Mouse (Mus musculus) neural tube, embryonic 13.5 days (tissue): ENCODE measurements around the gene Osbpl11. TPM values are rescaled to one million over a fixed set of nuclear protein-coding genes. Genes with fewer than 3 reads are reported as not detected.
"Not testable (repeated sequence)": the region's sequence is repeated elsewhere in the genome, so short reads cannot be mapped to it uniquely, and the experiment has no call there.

Source experiments
- ATAC-seq: fragments of 200-750 bp; cut with Nextera tagmentation; 2 replicates; pipeline ENCODE4 v1.8.0; 2017; ENCODE audit warnings: low read depth, mild to moderate bottlenecking, moderate TSS enrichment, moderate library complexity
- H3K27ac ChIP-seq: fragments of 300-500 bp; sonication (generic); replicated peaks from 2 replicates; pipeline ENCODE4 v1.5.1; 2015; ENCODE audit warnings: moderate library complexity, mild to moderate bottlenecking, inconsistent platforms
- H3K27me3 ChIP-seq: fragments of 300-500 bp; sonication (generic); 2 replicates; pipeline ENCODE4 v1.6.1; 2015; ENCODE audit warnings: mild to moderate bottlenecking, inconsistent platforms
- H3K36me3 ChIP-seq: fragments of 300-500 bp; sonication (generic); 2 replicates; pipeline ENCODE4 v1.6.1; 2015; ENCODE audit warnings: mild to moderate bottlenecking, inconsistent platforms
- H3K4me1 ChIP-seq: fragments of 300-500 bp; sonication (generic); replicated peaks from 2 replicates; pipeline ENCODE4 v1.6.1; 2015; ENCODE audit warnings: inconsistent platforms
- H3K4me2 ChIP-seq: fragments of 300-500 bp; sonication (generic); 2 replicates; pipeline ENCODE4 v1.6.1; 2015; ENCODE audit warnings: inconsistent platforms, mild to moderate bottlenecking, moderate library complexity
- H3K4me3 ChIP-seq: fragments of 300-500 bp; sonication (generic); 2 replicates; pipeline ENCODE4 v1.5.1; 2015; ENCODE audit warnings: mild to moderate bottlenecking, inconsistent platforms
- H3K9ac ChIP-seq: fragments of 300-500 bp; sonication (generic); 2 replicates; pipeline ENCODE4 v1.6.1; 2015; ENCODE audit warnings: moderate library complexity, mild to moderate bottlenecking, inconsistent platforms
- H3K9me3 ChIP-seq: fragments of 300-500 bp; sonication (generic); 2 replicates; pipeline ENCODE4 v1.6.1; 2016; ENCODE audit warnings: inconsistent platforms
- WGBS: fragments of 180-500 bp; shearing (Covaris S2); methylation state at CpG from one replicate; pipeline ENCODE4 v1.1.7; 2015; 5-methylcytosine and 5-hydroxymethylcytosine counted together
- polyA plus RNA-seq: library from polyadenylated mRNA; unstranded; fragments of >200 nt; fragmentation: Nextera tagmentation; extraction: Ambion mirVana; gene quantifications from 2 replicates; pipeline ENCODE4 v1.2.1, GENCODE M21; 2015

The Osbpl11 gene
- 18.5 and 19.3 TPM in 2 replicates for polyA plus RNA-seq

DNA sequence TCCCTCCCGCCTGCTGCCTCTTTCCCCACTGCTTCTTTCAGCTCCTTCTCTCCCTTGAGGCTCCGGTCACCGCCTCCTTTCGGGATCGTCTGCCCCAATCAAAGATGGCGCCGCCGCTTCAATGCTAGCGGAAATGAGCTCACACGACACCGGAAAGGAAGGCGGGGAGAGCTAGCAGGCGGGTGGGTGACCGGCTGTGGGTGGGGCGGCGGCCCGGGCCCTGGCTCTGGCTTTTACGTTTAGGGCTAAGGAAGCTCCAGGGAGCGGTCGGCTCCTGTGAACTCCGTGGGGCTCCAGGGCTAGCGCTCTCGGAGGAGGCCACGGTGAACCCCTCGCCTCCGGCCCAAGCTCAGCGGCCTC lies at the start of gene Osbpl11:
Gene Osbpl11 (plus strand): TSS at position 171 of the 360 bp plus-strand sequence.
- H3K27ac ChIP-seq: peak within 1 kb of the TSS; percentile 94
- no peaks in the 10 kb centered on the region for H3K9me3 ChIP-seq
- peak within 1 kb of the TSS; percentile 97 for H3K4me3 ChIP-seq
- H3K4me2 ChIP-seq: peak within 1 kb of the TSS; percentile 96
- no peaks in the 10 kb centered on the region for H3K36me3 ChIP-seq
- no peaks in the 10 kb centered on the region for H3K27me3 ChIP-seq
- WGBS: 0% methylated on average over 25 of the region's 27 CpGs
- ATAC-seq: peak; percentile 95
- H3K4me1 ChIP-seq: peaks cover 38% of the 10 kb centered on the region
- peak within 1 kb of the TSS; percentile 96 for H3K9ac ChIP-seq

DNA sequence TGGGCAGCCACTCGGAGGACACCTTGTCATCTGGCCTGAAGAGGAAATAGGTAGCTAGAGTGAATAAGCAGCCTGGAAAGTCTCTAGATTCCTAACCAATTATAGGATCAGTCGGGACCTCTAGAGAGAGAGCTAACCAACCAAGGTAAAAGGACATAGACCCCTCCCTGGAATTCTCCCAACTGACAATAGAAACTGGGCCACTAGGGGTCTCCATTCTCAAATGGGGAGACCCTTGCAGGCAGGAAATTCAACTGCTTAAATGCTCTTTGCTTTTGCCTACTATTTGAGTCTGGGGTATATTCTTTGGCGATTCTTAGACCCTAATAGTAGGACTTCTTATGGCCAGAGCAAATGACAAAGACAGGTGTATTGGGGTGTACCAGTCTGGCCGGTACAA lies 49.7 kb upstream of the Osbpl11 start:
- Histone ChIP-seq H3K36me3 (no peaks in the 10 kb centered on the region), H3K4me2 (no peak overlapping the region), H3K27ac (no peak overlapping the region), H3K9ac (no peak overlapping the region), H3K4me1 (no peaks in the 10 kb centered on the region), H3K9me3 (no peaks in the 10 kb centered on the region), H3K4me3 (no peak overlapping the region), H3K27me3 (no peaks in the 10 kb centered on the region)
- WGBS: 71% methylated on average over 4 of the region's 4 CpGs
- ATAC-seq: no peak

DNA sequence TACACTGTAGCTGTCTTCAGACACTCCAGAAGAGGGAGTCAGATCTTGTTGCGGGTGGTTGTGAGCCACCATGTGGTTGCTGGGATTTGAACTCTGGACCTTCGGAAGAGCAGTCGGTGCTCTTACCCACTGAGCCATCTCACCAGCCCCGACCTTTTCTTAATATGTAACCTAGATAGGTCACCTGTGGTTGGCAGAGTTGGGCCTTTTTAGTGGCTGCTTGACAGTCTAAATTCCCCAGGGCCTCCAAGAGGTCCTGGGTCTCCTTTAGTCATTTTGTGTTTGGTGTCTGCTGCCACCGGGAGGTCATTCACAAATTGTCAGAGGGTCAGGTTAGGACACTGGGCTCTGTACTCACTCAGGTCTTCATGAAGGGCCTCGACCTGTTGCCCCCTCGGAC lies 45.8 kb upstream of the Osbpl11 start:
- not testable (repeated sequence) for H3K27me3 ChIP-seq, H3K4me1 ChIP-seq, H3K9ac ChIP-seq, ATAC-seq, H3K4me3 ChIP-seq, H3K36me3 ChIP-seq, H3K27ac ChIP-seq, H3K9me3 ChIP-seq, H3K4me2 ChIP-seq
- WGBS: 82% methylated on average over 7 of the region's 7 CpGs

DNA sequence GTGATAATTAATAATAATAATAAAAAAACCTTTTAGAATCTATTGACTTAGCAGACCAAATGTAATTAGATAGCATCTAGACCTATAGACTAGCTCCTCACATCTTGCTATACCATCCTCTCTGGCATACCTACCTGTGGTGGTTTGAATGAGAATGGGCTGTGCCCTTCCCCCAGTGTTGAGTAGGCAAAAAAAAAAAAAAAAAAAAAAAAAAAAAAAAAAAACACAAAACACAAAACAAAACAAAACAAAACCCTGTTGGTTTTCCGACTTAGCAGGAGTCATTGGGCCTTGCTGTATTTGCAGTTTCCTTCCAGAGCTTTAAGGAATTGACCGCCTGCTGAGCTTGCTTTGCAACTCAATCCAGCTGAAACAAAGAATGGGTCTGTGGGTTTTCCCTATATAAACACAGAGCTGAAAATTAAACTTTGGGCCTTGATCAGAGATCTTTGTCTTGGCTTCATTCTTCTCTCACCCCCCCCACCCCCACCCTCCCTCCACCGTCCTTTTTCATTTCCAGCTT lies 43.1 kb upstream of the Osbpl11 start:
- Histone ChIP-seq H3K4me2 (no peak overlapping the region), H3K4me1 (no peaks in the 10 kb centered on the region), H3K9ac (no peak overlapping the region), H3K36me3 (no peaks in the 10 kb centered on the region), H3K27me3 (no peaks in the 10 kb centered on the region), H3K4me3 (no peak overlapping the region), H3K9me3 (no peaks in the 10 kb centered on the region), H3K27ac (no peak overlapping the region)
- ATAC-seq: no peak
- 38% methylated on average over 3 of the region's 3 CpGs for WGBS

DNA sequence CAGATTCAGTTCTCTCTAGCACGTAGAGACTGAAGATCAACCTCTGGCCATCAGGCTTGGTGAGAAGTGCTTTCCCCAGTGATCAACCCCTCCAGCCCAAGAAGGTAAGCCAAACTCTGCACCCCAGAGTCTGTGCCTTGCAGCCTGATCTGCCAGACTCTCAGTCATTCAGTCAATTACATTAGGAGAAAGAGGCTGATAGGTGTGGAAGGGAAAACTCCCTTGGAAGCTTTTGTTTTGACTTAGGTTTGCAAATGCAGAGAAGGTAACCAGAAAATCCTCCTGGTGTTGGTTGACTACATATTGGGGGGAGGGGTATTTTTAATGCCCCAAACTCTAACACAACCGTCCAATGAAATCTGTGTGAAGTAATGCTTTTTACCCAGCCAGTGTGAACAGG lies 41.4 kb upstream of the Osbpl11 start:
- Histone ChIP-seq H3K4me2 (no peak overlapping the region), H3K9me3 (no peaks in the 10 kb centered on the region), H3K9ac (no peak overlapping the region), H3K36me3 (no peaks in the 10 kb centered on the region), H3K27ac (no peak overlapping the region), H3K27me3 (no peaks in the 10 kb centered on the region), H3K4me1 (no peaks in the 10 kb centered on the region), H3K4me3 (no peak overlapping the region)
- 76% methylated on average over 2 of the region's 2 CpGs for WGBS
- no peak for ATAC-seq

DNA sequence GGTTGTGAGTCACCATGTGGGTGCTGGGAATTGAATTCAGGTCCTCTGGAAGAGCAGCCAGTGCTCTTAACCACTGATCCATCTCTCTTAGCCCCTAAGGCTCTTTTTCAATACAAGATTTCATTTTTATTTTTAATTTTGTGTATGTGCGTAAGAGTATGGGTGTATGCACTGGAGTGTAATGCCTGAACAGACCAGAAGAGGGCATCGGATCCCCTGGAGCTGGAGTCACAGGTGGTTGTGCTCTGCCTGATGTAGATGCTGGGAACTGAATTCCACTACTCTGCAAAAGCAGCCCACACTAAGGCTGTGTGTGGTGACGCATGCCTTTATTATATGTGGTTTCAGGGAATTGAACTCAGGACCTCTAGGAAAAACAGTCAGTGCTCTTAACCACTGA lies 38.7 kb upstream of the Osbpl11 start:
- no peaks in the 10 kb centered on the region for H3K4me1 ChIP-seq
- no peaks in the 10 kb centered on the region for H3K36me3 ChIP-seq
- 96% methylated on average over 3 of the region's 3 CpGs for WGBS
- no peaks in the 10 kb centered on the region for H3K27me3 ChIP-seq
- H3K9me3 ChIP-seq: no peaks in the 10 kb centered on the region
- H3K4me3 ChIP-seq: no peak overlapping the region
- ATAC-seq: no peak
- no peak overlapping the region for H3K4me2 ChIP-seq
- H3K9ac ChIP-seq: no peak overlapping the region
- H3K27ac ChIP-seq: no peak overlapping the region

DNA sequence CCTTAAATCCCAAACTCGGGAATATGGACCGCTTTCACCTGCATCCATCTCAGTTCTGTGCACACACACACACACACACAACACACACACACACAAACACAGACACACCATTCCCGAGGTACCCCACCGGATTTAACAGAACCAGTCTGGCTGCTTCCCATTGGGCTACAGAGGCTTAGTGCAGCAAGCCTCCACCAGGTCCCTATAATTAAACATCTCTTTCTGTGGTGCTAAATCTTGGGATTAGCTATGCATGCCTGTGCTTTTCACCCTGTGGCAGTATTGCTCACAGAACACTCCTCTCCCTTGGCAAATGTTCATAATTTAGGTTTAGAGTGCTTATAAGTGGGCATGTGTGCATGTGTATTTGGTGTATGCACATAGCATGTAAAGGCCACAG lies 36.7 kb upstream of the Osbpl11 start:
- Histone ChIP-seq H3K4me2 (no peak overlapping the region), H3K9ac (no peak overlapping the region), H3K27ac (no peak overlapping the region), H3K27me3 (no peaks in the 10 kb centered on the region), H3K4me3 (no peak overlapping the region), H3K4me1 (no peaks in the 10 kb centered on the region), H3K9me3 (no peaks in the 10 kb centered on the region), H3K36me3 (no peaks in the 10 kb centered on the region)
- 90% methylated on average over 4 of the region's 4 CpGs for WGBS
- no peak for ATAC-seq

DNA sequence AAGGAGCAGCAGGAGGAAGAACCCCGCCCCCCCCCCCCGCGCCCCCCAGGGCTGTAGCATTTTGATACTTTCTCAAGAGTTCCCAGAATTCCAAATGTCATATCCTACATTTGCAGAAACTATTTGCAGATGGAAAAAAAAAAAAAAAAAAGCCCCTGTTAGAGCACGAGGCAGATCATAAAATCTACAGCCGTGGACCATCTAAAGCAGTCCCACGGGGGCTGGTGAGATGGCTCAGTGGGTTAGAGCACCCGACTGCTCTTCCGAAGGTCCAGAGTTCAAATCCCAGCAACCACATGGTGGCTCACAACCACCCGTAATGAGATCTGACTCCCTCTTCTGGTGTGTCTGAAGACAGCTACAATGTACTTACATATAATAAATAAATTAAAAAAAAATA lies 34.0 kb upstream of the Osbpl11 start:
- not testable (repeated sequence) for H3K4me3 ChIP-seq, H3K9ac ChIP-seq, H3K36me3 ChIP-seq, H3K27ac ChIP-seq, ATAC-seq, H3K9me3 ChIP-seq, H3K27me3 ChIP-seq, H3K4me2 ChIP-seq, H3K4me1 ChIP-seq
- 81% methylated on average over 9 of the region's 9 CpGs for WGBS

DNA sequence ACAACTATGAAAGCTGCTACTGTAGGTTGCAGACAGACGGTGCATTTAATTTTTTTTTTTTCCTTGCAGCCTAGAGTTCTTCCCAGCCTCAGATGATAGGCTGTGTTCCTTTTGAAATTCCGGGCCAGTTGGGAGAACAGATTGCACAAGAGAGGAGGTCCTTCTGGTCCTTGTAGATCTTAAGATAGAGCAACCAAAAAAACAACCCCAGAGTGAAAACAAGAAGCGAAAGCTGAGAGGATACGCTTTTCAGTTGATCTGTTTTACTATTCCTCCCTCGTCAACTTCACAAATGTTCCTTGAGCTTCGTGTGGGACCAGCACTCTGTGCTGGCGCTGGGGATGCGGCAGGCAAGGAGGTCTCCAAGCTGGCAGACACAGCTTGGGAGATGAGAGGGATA lies 33.3 kb upstream of the Osbpl11 start:
- no peak overlapping the region for H3K4me3 ChIP-seq
- no peaks in the 10 kb centered on the region for H3K9me3 ChIP-seq
- 77% methylated on average over 8 of the region's 8 CpGs for WGBS
- no peak overlapping the region for H3K4me2 ChIP-seq
- H3K9ac ChIP-seq: no peak overlapping the region
- no peaks in the 10 kb centered on the region for H3K4me1 ChIP-seq
- H3K27me3 ChIP-seq: no peaks in the 10 kb centered on the region
- no peak for ATAC-seq
- H3K36me3 ChIP-seq: no peaks in the 10 kb centered on the region
- no peak overlapping the region for H3K27ac ChIP-seq

DNA sequence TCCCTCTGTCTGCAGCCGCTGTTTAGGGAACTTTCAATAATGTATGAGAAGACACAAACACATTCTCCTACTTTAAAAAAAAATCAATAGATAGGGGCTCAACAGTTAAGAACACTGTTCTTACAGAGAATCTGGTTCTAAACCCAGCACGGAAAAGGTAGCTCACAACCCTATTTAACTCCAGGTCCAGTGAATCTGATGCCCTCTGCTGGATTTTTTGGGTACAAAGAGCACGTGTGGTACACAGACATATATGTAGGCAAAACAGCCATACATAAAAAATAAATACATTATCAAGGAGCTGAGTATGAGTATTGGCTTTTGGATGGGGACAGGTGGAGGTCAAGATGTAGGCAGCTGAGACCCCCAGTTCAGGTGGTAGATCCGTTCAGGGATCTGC lies 29.9 kb upstream of the Osbpl11 start:
- H3K27me3 ChIP-seq: no peaks in the 10 kb centered on the region
- no peak overlapping the region for H3K27ac ChIP-seq
- no peaks in the 10 kb centered on the region for H3K9me3 ChIP-seq
- no peak overlapping the region for H3K4me2 ChIP-seq
- WGBS: 55% methylated on average over 4 of the region's 4 CpGs
- no peaks in the 10 kb centered on the region for H3K36me3 ChIP-seq
- no peaks in the 10 kb centered on the region for H3K4me1 ChIP-seq
- H3K9ac ChIP-seq: no peak overlapping the region
- ATAC-seq: no peak
- no peak overlapping the region for H3K4me3 ChIP-seq

DNA sequence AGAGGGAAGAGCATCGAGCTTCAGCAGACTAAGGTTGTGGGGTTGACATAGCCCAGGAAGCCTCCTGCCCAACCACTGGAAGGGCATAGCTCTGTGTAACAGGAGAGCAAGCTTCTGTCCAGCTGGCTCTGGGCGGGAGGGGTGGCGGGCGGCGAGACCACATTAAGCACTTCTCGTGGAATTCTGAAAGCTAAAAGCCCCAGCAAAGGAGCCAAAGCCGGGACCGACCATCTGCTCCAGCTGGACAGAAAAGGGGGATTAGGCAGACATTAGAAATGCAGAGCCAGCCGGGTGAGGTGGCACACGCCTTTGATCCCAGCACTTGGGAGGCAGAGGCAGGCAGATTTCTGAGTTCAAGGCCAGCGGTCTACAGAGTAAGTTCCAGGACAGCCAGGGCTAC lies 26.9 kb upstream of the Osbpl11 start:
- no peaks in the 10 kb centered on the region for H3K36me3 ChIP-seq
- 83% methylated on average over 11 of the region's 11 CpGs for WGBS
- no peak overlapping the region for H3K27ac ChIP-seq
- H3K4me3 ChIP-seq: no peak overlapping the region
- no peak for ATAC-seq
- no peak overlapping the region for H3K9ac ChIP-seq
- no peaks in the 10 kb centered on the region for H3K9me3 ChIP-seq
- H3K4me2 ChIP-seq: no peak overlapping the region
- H3K4me1 ChIP-seq: no peaks in the 10 kb centered on the region
- no peaks in the 10 kb centered on the region for H3K27me3 ChIP-seq

DNA sequence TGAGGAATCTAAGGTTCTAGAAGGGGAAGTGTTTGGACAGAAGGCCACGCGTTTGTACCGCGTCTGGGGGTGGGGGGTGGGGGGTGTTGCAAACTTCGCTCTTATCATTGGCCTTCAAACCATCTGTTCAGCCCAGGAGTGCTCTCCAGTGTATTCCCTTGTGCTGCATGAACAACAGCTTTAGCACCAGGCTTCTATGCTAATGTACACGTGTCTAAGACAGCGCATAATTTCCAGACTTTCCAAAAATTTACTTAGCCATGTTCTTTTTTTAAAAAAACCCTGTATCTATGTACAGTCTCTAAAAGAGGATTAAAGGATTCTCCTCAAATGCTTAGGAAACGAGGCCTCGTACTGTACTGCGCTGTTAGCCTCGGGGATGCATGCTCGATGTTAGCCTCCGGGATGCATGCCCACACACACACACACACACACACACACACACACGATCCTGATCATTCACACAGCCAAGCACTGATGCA lies 26.2 kb upstream of the Osbpl11 start:
- Histone ChIP-seq H3K9ac (no peak overlapping the region), H3K27me3 (no peaks in the 10 kb centered on the region), H3K27ac (no peak overlapping the region), H3K9me3 (no peaks in the 10 kb centered on the region), H3K4me1 (no peaks in the 10 kb centered on the region), H3K4me2 (no peak overlapping the region), H3K4me3 (no peak overlapping the region), H3K36me3 (no peaks in the 10 kb centered on the region)
- no peak for ATAC-seq
- 79% methylated on average over 14 of the region's 14 CpGs for WGBS

DNA sequence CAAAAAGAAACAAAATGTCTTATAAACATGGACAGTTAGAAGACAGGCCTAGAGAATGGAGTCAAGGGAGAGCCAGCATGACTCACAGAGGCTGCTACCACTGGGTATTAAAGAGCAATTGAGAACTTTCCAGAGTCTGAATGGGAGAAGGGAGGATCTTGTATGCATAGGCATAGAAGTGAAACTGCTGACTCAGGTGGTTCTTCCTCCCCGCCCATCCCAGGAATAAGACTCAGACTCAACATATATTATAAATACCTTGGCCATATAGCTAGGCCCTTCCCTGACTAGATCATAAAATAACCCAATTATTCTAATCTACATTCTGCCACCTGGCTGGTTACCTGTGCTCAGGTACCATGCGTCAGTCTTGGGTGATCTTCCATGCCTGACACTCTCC lies 25.5 kb upstream of the Osbpl11 start:
- ATAC-seq: no peak
- Histone ChIP-seq H3K9me3 (no peaks in the 10 kb centered on the region), H3K36me3 (no peaks in the 10 kb centered on the region), H3K27me3 (no peaks in the 10 kb centered on the region), H3K9ac (no peak overlapping the region), H3K4me2 (no peak overlapping the region), H3K4me1 (no peaks in the 10 kb centered on the region), H3K4me3 (no peak overlapping the region), H3K27ac (no peak overlapping the region)
- WGBS: 96% methylated on average over 2 of the region's 2 CpGs
